Comparison of ENCODE assay signal across 22 mouse cellular contexts in the genomic region with DNA sequence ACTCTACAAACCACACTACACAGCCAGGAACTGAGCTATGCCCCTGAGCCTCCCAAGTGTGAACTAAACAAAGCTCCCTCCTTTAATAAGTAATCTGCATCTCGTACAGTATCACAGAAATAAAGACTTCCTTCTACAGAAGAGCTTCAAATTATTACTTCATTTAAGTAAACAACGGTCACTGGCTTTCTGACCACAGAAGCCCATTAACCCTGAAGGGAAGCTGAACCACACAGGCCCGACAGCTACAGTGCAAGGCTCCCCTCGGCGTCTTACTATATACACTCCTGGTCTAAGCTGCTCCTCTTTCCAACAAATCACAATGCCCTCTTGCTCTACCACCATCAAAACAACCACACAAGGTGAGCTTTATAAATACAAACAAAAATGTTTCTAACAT. TPM values are rescaled to one million over a fixed set of nuclear protein-coding genes. Genes with fewer than 3 reads are reported as not detected.
DNase-seq lines count a peak whose midpoint lies in the region; ATAC-seq and TF ChIP-seq lines count a peak whose summit lies in the region.
"Had no signal": no experiment of that assay in that cellular context is flagged by ENCODE, and none has a peak within 500 bp of the region (broad histone marks: within the 10 kb centered on the region; RNA-seq: fewer than 3 reads in every experiment).

No protein-coding gene starts in this region.

- H3K36me3 ChIP-seq in heart, embryonic 10.5 days = peaks cover 5% of the 10 kb centered on the region; the same call in 1 of the 2 replicates
- H3K36me3 ChIP-seq in midbrain, embryonic 11.5 days (ENCODE audit: control insufficient read depth, insufficient read depth, low read length) = no peaks in the 10 kb centered on the region
- H3K36me3 ChIP-seq in midbrain, postnatal 0 days (ENCODE audit: insufficient read depth, low read length) = no peaks in the 10 kb centered on the region
- H3K36me3 ChIP-seq: embryonic facial prominence, embryonic 15.5 days; forebrain, embryonic 12.5 days had no signal

- H3K27ac ChIP-seq in heart, embryonic 10.5 days = no peak overlapping the region
- H3K27ac ChIP-seq in midbrain, embryonic 11.5 days (ENCODE audit: low read depth, low read length) = no peak overlapping the region
- H3K27ac ChIP-seq in midbrain, postnatal 0 days (ENCODE audit: low read depth, low read length) = no peak overlapping the region
- H3K27ac ChIP-seq: embryonic facial prominence, embryonic 13.5 days; embryonic facial prominence, embryonic 15.5 days; forebrain, embryonic 10.5 days; forebrain, embryonic 12.5 days had no signal

- H3K27me3 ChIP-seq in heart, embryonic 10.5 days (ENCODE audit: insufficient read depth, poor library complexity, severe bottlenecking) = no peaks in the 10 kb centered on the region
- H3K27me3 ChIP-seq in midbrain, embryonic 11.5 days (ENCODE audit: control insufficient read depth, insufficient read depth, low read length) = no peaks in the 10 kb centered on the region
- H3K27me3 ChIP-seq in midbrain, postnatal 0 days (ENCODE audit: insufficient read depth, low read length) = no peaks in the 10 kb centered on the region
- H3K27me3 ChIP-seq: embryonic facial prominence, embryonic 13.5 days; embryonic facial prominence, embryonic 15.5 days; forebrain, embryonic 12.5 days had no signal

- H3K4me1 ChIP-seq in heart, embryonic 10.5 days = peaks cover 18% of the 10 kb centered on the region
- H3K4me1 ChIP-seq in midbrain, embryonic 11.5 days (ENCODE audit: control insufficient read depth, insufficient read depth, low read length) = no peaks in the 10 kb centered on the region
- H3K4me1 ChIP-seq in midbrain, postnatal 0 days (ENCODE audit: insufficient read depth, low read length) = no peaks in the 10 kb centered on the region

- no peak overlapping the region for H3K4me3 ChIP-seq in heart, embryonic 10.5 days
- H3K4me3 ChIP-seq in midbrain, embryonic 11.5 days (ENCODE audit: low read depth, low read length) = no peak overlapping the region
- H3K4me3 ChIP-seq in midbrain, postnatal 0 days (ENCODE audit: low read depth, low read length) = no peak overlapping the region
- H3K4me3 ChIP-seq: embryonic facial prominence, embryonic 13.5 days; embryonic facial prominence, embryonic 15.5 days; erythroblast, embryonic 14.5 days; forebrain, embryonic 10.5 days; forebrain, embryonic 12.5 days had no signal

- no peak overlapping the region for H3K4me2 ChIP-seq in midbrain, embryonic 11.5 days
- no peak overlapping the region for H3K4me2 ChIP-seq in midbrain, postnatal 0 days (ENCODE audit: low read depth, low read length, poor library complexity, severe bottlenecking)
- H3K4me2 ChIP-seq: embryonic facial prominence, embryonic 13.5 days; embryonic facial prominence, embryonic 15.5 days; forebrain, embryonic 12.5 days had no signal

- no peak for ATAC-seq in midbrain, embryonic 11.5 days (ENCODE audit: low FRiP score)
- no peak for ATAC-seq in midbrain, postnatal 0 days (ENCODE audit: low FRiP score)
- ATAC-seq in megakaryocyte, adult 5-6 weeks (ENCODE audit: poor library complexity, severe bottlenecking) = 0 out of 2 replicates have a peak, but pooled peaks have one; percentile 4
- ATAC-seq: forebrain, embryonic 14.5 days; forebrain, embryonic 16.5 days had no signal

- no peaks in the 10 kb centered on the region for H3K9me3 ChIP-seq in heart, embryonic 10.5 days
- H3K9me3 ChIP-seq in midbrain, embryonic 11.5 days (ENCODE audit: control insufficient read depth, low read length) = no peaks in the 10 kb centered on the region
- no peaks in the 10 kb centered on the region for H3K9me3 ChIP-seq in midbrain, postnatal 0 days (ENCODE audit: low read length)
- H3K9me3 ChIP-seq: embryonic facial prominence, embryonic 13.5 days; embryonic facial prominence, embryonic 15.5 days; forebrain, embryonic 12.5 days had no signal

- DNase-seq in heart, adult 11 months = peak; percentile 52
- DNase-seq in heart, embryonic 10.5 days (ENCODE audit: low spot score) = no peak
- peak; percentile 70 for DNase-seq in midbrain, embryonic 11.5 days (ENCODE audit: low spot score, missing footprints)
- no peak for DNase-seq in midbrain, postnatal 0 days (ENCODE audit: low spot score)
- DNase-seq in frontal cortex, adult 2 months (ENCODE audit: extremely low spot score in 1 of 2, low spot score in 1 of 2) = no peak
- DNase-seq in embryo, embryonic 9.5 days (ENCODE audit: extremely low spot score) = no peak
- DNase-seq: adrenal gland, adult 2 months; adrenal gland, postnatal 10 days; adrenal gland, postnatal 25 days; cerebellum, adult 11 months; cerebellum, adult 18-20 months; cerebellum, adult 8-10 months; cerebellum, adult 9-11 months; cerebellum, postnatal 14 days had no signal

- TF ChIP-seq CTCF in midbrain, postnatal 0 days (IDR thresholded peaks at IDR 0.05) = no peak

- 88% methylated on average over 5 of the region's 5 CpGs for WGBS in heart, embryonic 10.5 days
- WGBS in midbrain, embryonic 11.5 days = 91% methylated on average over 5 of the region's 5 CpGs
- 92% methylated on average over 5 of the region's 5 CpGs for WGBS in midbrain, postnatal 0 days

- H3K9ac ChIP-seq in midbrain, embryonic 11.5 days (ENCODE audit: low read length) = no peak overlapping the region
- no peak overlapping the region for H3K9ac ChIP-seq in midbrain, postnatal 0 days (replicated peaks; ENCODE audit: low read length, poor library complexity, severe bottlenecking)
- H3K9ac ChIP-seq: embryonic facial prominence, embryonic 13.5 days; embryonic facial prominence, embryonic 15.5 days; forebrain, embryonic 12.5 days had no signal

RNA-seq across cellular contexts. Expression of a gene that starts 50.2 kb away (rescaled TPM):
- 10.8 and 11.4 TPM in 2 replicates for polyA plus RNA-seq in heart, embryonic 10.5 days (2016; fragmentation: Nextera tagmentation; extraction: Ambion mirVana)
- 8.8 and 9.3 TPM in 2 replicates for polyA plus RNA-seq in midbrain, embryonic 11.5 days (2014; fragmentation: Nextera tagmentation; extraction: Ambion mirVana)
- total RNA-seq in midbrain, postnatal 0 days (2014; rRNA removed) = 12.3 and 14.1 TPM in 2 replicates
- 7.6 TPM in 2 replicates for polyA plus RNA-seq in midbrain, postnatal 0 days (2015; fragmentation: Nextera tagmentation; extraction: Ambion mirVana)
- total RNA-seq in megakaryocyte, adult 5-6 weeks (2015) = 3.6 and 10.7 TPM in 2 replicates
- total RNA-seq in megakaryocyte, adult 5-6 weeks (2017) = 5.2 and 5.7 TPM in 2 replicates
- 7.2 and 7.8 TPM in 2 replicates for polyA plus RNA-seq in frontal cortex, adult 2 months (2012; rRNA removed)

Comparison
In these comparisons a context has a peak if more than half of its experiments do, and no peak if none do; other contexts are left out.
1. DNase-seq: peak in heart, adult 11 months (single experiment) and midbrain, embryonic 11.5 days (single experiment); none in heart, embryonic 10.5 days (single experiment), midbrain, postnatal 0 days (single experiment), frontal cortex, adult 2 months (0 of 2) and embryo, embryonic 9.5 days (single experiment).